Mouse (Mus musculus) liver, postnatal 0 days (tissue): ENCODE measurements around the gene Arhgap35. TPM values are rescaled to one million over a fixed set of nuclear protein-coding genes. Genes with fewer than 3 reads are reported as not detected.

Experiments
- ATAC-seq: fragments of 200-750 bp; cut with Nextera tagmentation; 2 replicates; pipeline ENCODE4 v1.8.0; 2017; ENCODE audit warnings: mild to moderate bottlenecking, moderate library complexity
- DNase-seq: peaks from one replicate; pipeline ENCODE4 v3.0.0-alpha.2; 2016
- H3K27ac ChIP-seq: fragments of 300-500 bp; sonication (generic); 2 replicates; pipeline ENCODE4 v1.5.1; 2014; ENCODE audit warnings: antibody characterized with exemption, moderate library complexity, mild to moderate bottlenecking, low read depth
- H3K27me3 ChIP-seq: fragments of 300-500 bp; sonication (generic); 2 replicates; pipeline ENCODE4 v1.6.1; 2014; ENCODE audit warnings: low read length, control low read depth, mixed read lengths; ENCODE audit not compliant: insufficient read depth
- H3K36me3 ChIP-seq: fragments of 300-500 bp; sonication (generic); replicated peaks from 2 replicates; pipeline ENCODE4 v1.6.1; 2014; ENCODE audit warnings: mild to moderate bottlenecking, control low read depth, low read length, moderate library complexity, mixed read lengths; ENCODE audit not compliant: insufficient read depth
- H3K4me1 ChIP-seq: fragments of 300-500 bp; sonication (generic); 2 replicates; pipeline ENCODE4 v1.6.1; 2014; ENCODE audit warnings: antibody characterized with exemption, mild to moderate bottlenecking, control low read depth; ENCODE audit not compliant: insufficient read depth
- H3K4me2 ChIP-seq: fragments of 300-500 bp; sonication (generic); 2 replicates; pipeline ENCODE4 v1.6.1; 2014; ENCODE audit warnings: low read depth, mild to moderate bottlenecking, low read length, moderate library complexity, mixed read lengths
- H3K4me3 ChIP-seq: fragments of 300-500 bp; sonication (generic); 2 replicates; pipeline ENCODE4 v1.5.1; 2014; ENCODE audit warnings: low read depth, low read length
- H3K9ac ChIP-seq: fragments of 300-500 bp; sonication (generic); replicated peaks from 2 replicates; pipeline ENCODE4 v1.6.1; 2014; ENCODE audit warnings: mild to moderate bottlenecking, moderate library complexity
- H3K9me3 ChIP-seq: fragments of 300-500 bp; sonication (generic); 2 replicates; pipeline ENCODE4 v1.6.1; 2016; ENCODE audit warnings: mild to moderate bottlenecking, control low read depth, low read length, mixed read lengths
- CTCF ChIP-seq: sonication (generic); IDR thresholded peaks from 2 replicates; pipeline ENCODE4 v1.5.1; 2016; ENCODE audit warnings: antibody characterized with exemption, low read depth
- EP300 ChIP-seq: IDR thresholded peaks from 2 replicates; pipeline ENCODE4 v1.6.1; 2016; ENCODE audit warnings: antibody characterized with exemption, low read depth, mild to moderate bottlenecking
- WGBS: fragments of 180-500 bp; shearing (Covaris S2); extraction: QIAGEN DNeasy Blood & Tissue Kit; methylation state at CpG from one replicate; pipeline ENCODE4 v1.1.7; 2014; ENCODE audit not compliant: insufficient replicate concordance; 5-methylcytosine and 5-hydroxymethylcytosine counted together
- polyA plus RNA-seq: library from polyadenylated mRNA; unstranded; fragments of >200 nt; fragmentation: Nextera tagmentation; extraction: Ambion mirVana; gene quantifications from 2 replicates; pipeline ENCODE4 v1.2.1, GENCODE M21; 2015

Gene Arhgap35
- polyA plus RNA-seq, 1 experiment from 2014 or later: 2.7 TPM

- H3K9ac ChIP-seq: no peak overlapping the region
- WGBS: 76% methylated on average over 3 of the region's 3 CpGs
- no peak overlapping the region for H3K27ac ChIP-seq
- DNase-seq: no peak
- ATAC-seq: no peak
- TF ChIP-seq CTCF: no peak
- no peak for TF ChIP-seq EP300
- no peak overlapping the region for H3K4me2 ChIP-seq
- H3K27me3 ChIP-seq: no peaks in the 10 kb centered on the region
- H3K4me3 ChIP-seq: no peak overlapping the region
- H3K9me3 ChIP-seq: no peaks in the 10 kb centered on the region
- peaks cover 24% of the 10 kb centered on the region for H3K4me1 ChIP-seq
- no peaks in the 10 kb centered on the region for H3K36me3 ChIP-seq
These were observed 27.1 kb downstream of the Arhgap35 start for GRCm38 (mm10) chr7:16587649-16588048.

GRCm38 (mm10) chr7:16584384-16584783 is 30.4 kb downstream of the Arhgap35 start:
- H3K4me2 ChIP-seq: no peak overlapping the region
- no peaks in the 10 kb centered on the region for H3K27me3 ChIP-seq
- no peaks in the 10 kb centered on the region for H3K9me3 ChIP-seq
- TF ChIP-seq EP300 (no peak), CTCF (no peak)
- ATAC-seq (no peak), DNase-seq (no peak)
- H3K9ac ChIP-seq: no peak overlapping the region
- H3K4me1 ChIP-seq: peaks cover 33% of the 10 kb centered on the region
- H3K27ac ChIP-seq: peak overlapping the region; percentile 5; the same call in 1 of the 2 replicates
- H3K4me3 ChIP-seq: no peak overlapping the region
- no peaks in the 10 kb centered on the region for H3K36me3 ChIP-seq

- 80% methylated on average over 1 of the region's 1 CpGs for WGBS
- Histone ChIP-seq H3K27ac (0 out of 2 replicates have a peak overlapping the region, but pooled peaks have one; percentile 5), H3K4me3 (no peak overlapping the region), H3K4me2 (no peak overlapping the region), H3K36me3 (no peaks in the 10 kb centered on the region), H3K27me3 (no peaks in the 10 kb centered on the region), H3K9ac (no peak overlapping the region), H3K4me1 (peaks cover 33% of the 10 kb centered on the region), H3K9me3 (no peaks in the 10 kb centered on the region)
- ATAC-seq (no peak), DNase-seq (no peak)
- TF ChIP-seq CTCF (no peak), EP300 (no peak)
These were observed 31.0 kb downstream of the Arhgap35 start for GRCm38 (mm10) chr7:16583775-16584174.

- DNase-seq: no peak
- TF ChIP-seq CTCF (no peak), EP300 (no peak)
- no peaks in the 10 kb centered on the region for H3K9me3 ChIP-seq
- peaks cover 33% of the 10 kb centered on the region for H3K4me1 ChIP-seq
- no peak for ATAC-seq
- H3K27me3 ChIP-seq: no peaks in the 10 kb centered on the region
- 0 out of 2 replicates have a peak overlapping the region, but pooled peaks have one; percentile 4 for H3K4me2 ChIP-seq
- whole genome bisulfite sequencing: 35% methylated on average over 3 of the region's 3 CpGs
- H3K9ac ChIP-seq: no peak overlapping the region
- no peaks in the 10 kb centered on the region for H3K36me3 ChIP-seq
- H3K4me3 ChIP-seq: no peak overlapping the region
- peak overlapping the region; percentile 64 for H3K27ac ChIP-seq
These were observed 32.5 kb downstream of the Arhgap35 start for GRCm38 (mm10) chr7:16582299-16582698.

- Histone ChIP-seq H3K9me3 (no peaks in the 10 kb centered on the region), H3K36me3 (no peaks in the 10 kb centered on the region), H3K9ac (no peak overlapping the region), H3K4me2 (no peak overlapping the region), H3K27ac (peak overlapping the region; percentile 64), H3K4me3 (no peak overlapping the region), H3K4me1 (peaks cover 35% of the 10 kb centered on the region), H3K27me3 (no peaks in the 10 kb centered on the region)
- ATAC-seq (peak; percentile 25; the same call in 1 of the 2 replicates), DNase-seq (no peak)
- WGBS: 53% methylated on average over 13 of the region's 13 CpGs
- TF ChIP-seq EP300 (no peak), CTCF (no peak)
These were observed 33.3 kb downstream of the Arhgap35 start for GRCm38 (mm10) chr7:16581276-16582100.

- Histone ChIP-seq H3K9me3 (no peaks in the 10 kb centered on the region), H3K4me3 (no peak overlapping the region), H3K9ac (no peak overlapping the region), H3K4me1 (peaks cover 16% of the 10 kb centered on the region), H3K27ac (no peak overlapping the region), H3K27me3 (no peaks in the 10 kb centered on the region), H3K4me2 (no peak overlapping the region), H3K36me3 (no peaks in the 10 kb centered on the region)
- DNase-seq: no peak
- ATAC-seq: peak; percentile 72; the same call in 1 of the 2 replicates
- 36% methylated on average over 1 of the region's 1 CpGs for WGBS
- no peak for TF ChIP-seq EP300
- TF ChIP-seq CTCF: no peak
These were observed 38.1 kb downstream of the Arhgap35 start for GRCm38 (mm10) chr7:16576719-16577118.
